Mouse (Mus musculus) G1E (cell line): ENCODE measurements around the gene Zranb3. TPM values are rescaled to one million over a fixed set of nuclear protein-coding genes. Genes with fewer than 3 reads are reported as not detected.
"Not testable (repeated sequence)": the region's sequence is repeated elsewhere in the genome, so short reads cannot be mapped to it uniquely, and the experiment has no call there.

Source experiments
- ATAC-seq: 2 replicates; pipeline ENCODE4 v1.8.0; 2016; ENCODE audit warnings: mild to moderate bottlenecking; ENCODE audit not compliant: insufficient number of reproducible peaks, poor library complexity, low FRiP score, severe bottlenecking; ENCODE audit errors: extremely low read depth
- DNase-seq: peaks from one replicate; pipeline ENCODE4 v3.0.0; 2012; ENCODE audit warnings: low spot score
- H3K27me3 ChIP-seq: 2 replicates; pipeline ENCODE4 v1.6.1; 2012; ENCODE audit warnings: mild to moderate bottlenecking, low read length, inconsistent platforms; ENCODE audit not compliant: insufficient read depth
- H3K36me3 ChIP-seq: replicated peaks from 2 replicates; pipeline ENCODE3; 2012; ENCODE audit warnings: mild to moderate bottlenecking, inconsistent platforms
- H3K4me1 ChIP-seq: 2 replicates; pipeline ENCODE4 v1.6.1; 2012; ENCODE audit warnings: low read depth, low read length, inconsistent platforms, mixed read lengths; ENCODE audit not compliant: insufficient read depth
- H3K4me3 ChIP-seq: 2 replicates; pipeline ENCODE4 v1.5.1; 2012; ENCODE audit warnings: low read depth, mild to moderate bottlenecking, inconsistent platforms, low read length, moderate library complexity, mixed read lengths
- H3K9me3 ChIP-seq: replicated peaks from 2 replicates; pipeline ENCODE4 v1.6.1; 2012; ENCODE audit warnings: inconsistent platforms
- CTCF ChIP-seq: IDR thresholded peaks from 2 replicates; pipeline ENCODE4 v1.5.1; 2012; ENCODE audit warnings: low read depth, low read length, inconsistent platforms, mixed read lengths
- GATA1 ChIP-seq: IDR thresholded peaks from 2 replicates; pipeline ENCODE4 v1.6.1; 2012; ENCODE audit warnings: borderline replicate concordance, low read length, inconsistent platforms, mixed read lengths
- GATA2 ChIP-seq: IDR thresholded peaks from 2 replicates; pipeline ENCODE4 v1.6.1; 2012; ENCODE audit warnings: low read depth, low read length, inconsistent platforms, borderline replicate concordance
- POLR2AphosphoS5 ChIP-seq: IDR thresholded peaks from 2 replicates; pipeline ENCODE4 v1.6.1; 2012; ENCODE audit warnings: low read depth, low read length, inconsistent platforms; ENCODE audit not compliant: insufficient replicate concordance
- TAL1 ChIP-seq: conservative IDR thresholded peaks from 2 replicates; pipeline ENCODE4 v1.6.1; 2012; ENCODE audit warnings: low read depth, low read length, inconsistent platforms, mixed read lengths
- polyA plus RNA-seq: library from polyadenylated mRNA; stranded (reverse); fragments of >175 nt; gene quantifications from 2 replicates; pipeline ENCODE4 v1.2.3, GENCODE M21; 2012
- total RNA-seq, 2 experiments: library from RNA; stranded (forward) in 1 of 2; stranded (reverse) in 1 of 2; fragments of 200-1000 nt in 1 of 2; fragments of >200 nt in 1 of 2; fragmentation: Nextera tagmentation in 1 of 2; gene quantifications; 2 replicates each; pipeline ENCODE4 v1.2.3; 2014 to 2017

Gene Zranb3
- total and polyA plus RNA-seq, 3 experiments, result 1.9 to 29.3 (median 28.1) TPM

- Histone ChIP-seq H3K36me3 (peaks cover 38% of the 10 kb centered on the region), H3K4me1 (peaks cover 2% of the 10 kb centered on the region; the same call in 1 of the 2 replicates), H3K4me3 (no peak overlapping the region), H3K27me3 (no peaks in the 10 kb centered on the region), H3K9me3 (no peaks in the 10 kb centered on the region)
- DNase-seq, result no peak
- TF ChIP-seq TAL1, result no peak
- no peak for TF ChIP-seq GATA2
- TF ChIP-seq GATA1, result no peak
- TF ChIP-seq CTCF, result no peak
- no peak for TF ChIP-seq POLR2AphosphoS5
- no peak for ATAC-seq
These were observed 148.0 kb downstream of the Zranb3 start for GRCm38 (mm10) chr1:127954800-127955199.

DNA sequence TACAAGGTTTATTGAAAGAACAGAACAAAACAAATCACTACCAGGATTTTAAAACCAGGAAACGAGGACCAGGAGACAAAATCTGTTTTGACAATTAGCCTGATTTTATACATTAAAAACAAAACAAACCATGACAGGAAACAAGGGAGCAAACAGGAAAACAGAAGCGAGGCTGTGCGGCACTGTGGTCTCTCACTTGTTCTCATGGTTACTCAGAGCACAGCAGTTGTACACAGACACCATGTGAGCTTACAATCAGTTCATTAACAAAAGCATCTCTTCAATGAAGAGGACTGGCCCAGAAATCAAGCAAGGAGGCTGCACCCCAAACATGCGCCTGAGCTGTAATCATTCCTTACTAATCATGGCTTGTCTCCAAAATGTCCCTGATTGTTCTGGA is 148.6 kb downstream of the Zranb3 start:
- H3K4me1 ChIP-seq, ATAC-seq, H3K4me3 ChIP-seq, H3K9me3 ChIP-seq, H3K27me3 ChIP-seq, DNase-seq: not testable (repeated sequence)
- H3K36me3 ChIP-seq, result peaks cover 32% of the 10 kb centered on the region

DNA sequence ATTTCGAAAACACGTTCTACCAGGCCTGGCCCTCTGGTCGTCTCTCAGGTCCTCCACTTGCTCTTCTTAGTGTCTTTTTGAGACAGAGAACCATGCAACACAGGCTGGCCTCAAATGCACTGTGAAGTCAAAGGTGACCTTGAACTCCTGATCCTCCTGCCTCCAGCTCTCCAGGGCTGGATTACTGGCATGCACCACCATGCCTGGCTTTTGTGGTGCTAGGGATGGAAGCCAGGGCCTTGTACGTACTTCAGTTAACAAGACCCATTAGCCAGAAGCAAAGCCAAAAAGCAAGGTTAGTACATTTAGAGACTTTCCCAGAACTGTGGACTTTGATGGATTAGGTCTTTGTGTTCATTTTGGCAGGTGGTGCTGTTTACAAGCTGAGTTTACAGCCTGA is 150.6 kb downstream of the Zranb3 start:
- TF ChIP-seq GATA2, result no peak
- no peak for TF ChIP-seq GATA1
- no peak for TF ChIP-seq CTCF
- no peak for TF ChIP-seq POLR2AphosphoS5
- TF ChIP-seq TAL1, result no peak
- DNase-seq (no peak), ATAC-seq (no peak)
- no peaks in the 10 kb centered on the region for H3K4me1 ChIP-seq
- H3K36me3 ChIP-seq, result peaks cover 21% of the 10 kb centered on the region
- H3K27me3 ChIP-seq, result no peaks in the 10 kb centered on the region
- 0 out of 2 replicates have a peak, but pooled peaks cover 3% of the 10 kb centered on the region for H3K9me3 ChIP-seq
- no peak overlapping the region for H3K4me3 ChIP-seq

DNA sequence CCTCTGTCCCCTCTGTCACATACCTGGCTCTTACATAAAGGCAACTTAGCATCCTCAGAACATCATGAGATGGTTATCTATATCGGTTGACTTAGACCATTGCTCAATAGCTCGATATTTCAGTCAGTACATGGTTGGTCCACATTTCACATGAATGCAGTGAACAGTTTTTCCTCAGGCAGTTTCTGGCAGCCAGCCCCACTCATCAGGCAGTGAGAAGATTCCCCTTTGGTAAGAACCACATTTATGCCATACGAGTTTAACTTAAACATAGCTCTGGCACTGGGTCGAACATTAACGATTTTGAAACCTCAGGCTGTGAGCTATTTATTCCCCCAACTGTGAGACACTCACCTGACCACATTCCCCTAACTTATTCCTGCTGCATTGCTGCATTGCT is 154.1 kb downstream of the Zranb3 start:
- H3K36me3 ChIP-seq, result peaks cover 37% of the 10 kb centered on the region
- TF ChIP-seq POLR2AphosphoS5 (no peak), GATA1 (no peak)
- no peaks in the 10 kb centered on the region for H3K4me1 ChIP-seq
- no peaks in the 10 kb centered on the region for H3K27me3 ChIP-seq
- no peak overlapping the region for H3K4me3 ChIP-seq
- H3K9me3 ChIP-seq, result 0 out of 2 replicates have a peak, but pooled peaks cover 3% of the 10 kb centered on the region
- no peak for ATAC-seq
- DNase-seq, result no peak

GRCm38 (mm10) chr1:127946615-127947249 is 156.1 kb downstream of the Zranb3 start:
- Histone ChIP-seq H3K36me3 (peaks cover 46% of the 10 kb centered on the region), H3K27me3 (no peaks in the 10 kb centered on the region), H3K9me3 (0 out of 2 replicates have a peak, but pooled peaks cover 3% of the 10 kb centered on the region), H3K4me1 (no peaks in the 10 kb centered on the region), H3K4me3 (no peak overlapping the region)
- ATAC-seq (no peak), DNase-seq (no peak)
- TF ChIP-seq POLR2AphosphoS5 (no peak), GATA2 (no peak), TAL1 (no peak), CTCF (no peak), GATA1 (no peak)

DNA sequence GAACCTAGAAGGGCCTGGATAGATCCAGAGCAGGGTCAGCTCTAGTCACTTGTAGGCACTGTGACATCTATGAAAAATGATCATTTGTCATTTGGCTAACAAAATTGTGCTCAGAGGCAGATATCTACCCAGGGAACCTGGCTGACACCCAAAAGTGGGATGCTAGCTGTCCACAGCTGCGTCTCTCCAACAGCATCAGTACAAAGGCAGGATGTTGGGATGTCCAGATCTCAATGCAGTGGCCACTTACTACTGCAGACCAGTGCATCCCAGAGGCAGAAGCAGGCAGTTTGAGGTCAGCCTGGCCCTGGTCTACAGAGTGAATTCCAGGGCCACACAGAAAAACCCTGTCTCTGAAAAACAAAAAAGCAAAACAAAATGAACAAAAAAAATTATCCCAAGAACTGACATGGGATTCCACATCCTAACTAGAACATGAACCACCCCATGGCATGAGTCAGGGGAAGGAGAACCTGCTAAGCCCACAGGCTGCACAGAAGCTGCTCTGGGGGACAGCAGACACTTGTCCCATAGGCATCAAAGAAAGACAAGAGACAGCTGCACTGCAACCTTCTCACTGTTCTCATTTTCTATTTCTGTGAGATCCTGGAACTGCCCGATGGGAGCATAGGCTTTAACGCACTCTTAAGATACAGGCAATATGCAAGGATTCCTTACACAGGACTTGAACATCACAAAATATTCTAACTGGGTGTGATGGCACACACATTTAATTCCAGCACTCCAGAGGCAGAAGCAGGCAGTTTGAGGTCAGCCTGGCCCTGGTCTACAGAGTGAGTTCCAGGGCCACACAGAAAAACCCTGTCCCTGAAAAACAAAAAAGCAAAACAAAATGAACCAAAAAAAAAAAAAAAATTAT is 156.9 kb downstream of the Zranb3 start:
- H3K4me1 ChIP-seq, result no peaks in the 10 kb centered on the region
- 0 out of 2 replicates have a peak, but pooled peaks cover 3% of the 10 kb centered on the region for H3K9me3 ChIP-seq
- H3K36me3 ChIP-seq, result peaks cover 54% of the 10 kb centered on the region
- no peak overlapping the region for H3K4me3 ChIP-seq
- ATAC-seq, result no peak
- H3K27me3 ChIP-seq, result no peaks in the 10 kb centered on the region
- TF ChIP-seq TAL1 (no peak), CTCF (no peak)
- no peak for DNase-seq

GRCm38 (mm10) chr1:127943516-127943915 is 159.3 kb downstream of the Zranb3 start:
- TF ChIP-seq GATA2, result no peak
- TF ChIP-seq CTCF, result no peak
- no peak for TF ChIP-seq POLR2AphosphoS5
- TF ChIP-seq GATA1, result no peak
- no peak for TF ChIP-seq TAL1
- DNase-seq, result no peak
- no peak overlapping the region for H3K4me3 ChIP-seq
- peaks cover 78% of the 10 kb centered on the region for H3K36me3 ChIP-seq
- H3K9me3 ChIP-seq, result 0 out of 2 replicates have a peak, but pooled peaks cover 3% of the 10 kb centered on the region
- no peak for ATAC-seq
- no peaks in the 10 kb centered on the region for H3K27me3 ChIP-seq
- no peaks in the 10 kb centered on the region for H3K4me1 ChIP-seq
